Mouse (Mus musculus): ENCODE data around the gene Slc35a3.

DNA sequence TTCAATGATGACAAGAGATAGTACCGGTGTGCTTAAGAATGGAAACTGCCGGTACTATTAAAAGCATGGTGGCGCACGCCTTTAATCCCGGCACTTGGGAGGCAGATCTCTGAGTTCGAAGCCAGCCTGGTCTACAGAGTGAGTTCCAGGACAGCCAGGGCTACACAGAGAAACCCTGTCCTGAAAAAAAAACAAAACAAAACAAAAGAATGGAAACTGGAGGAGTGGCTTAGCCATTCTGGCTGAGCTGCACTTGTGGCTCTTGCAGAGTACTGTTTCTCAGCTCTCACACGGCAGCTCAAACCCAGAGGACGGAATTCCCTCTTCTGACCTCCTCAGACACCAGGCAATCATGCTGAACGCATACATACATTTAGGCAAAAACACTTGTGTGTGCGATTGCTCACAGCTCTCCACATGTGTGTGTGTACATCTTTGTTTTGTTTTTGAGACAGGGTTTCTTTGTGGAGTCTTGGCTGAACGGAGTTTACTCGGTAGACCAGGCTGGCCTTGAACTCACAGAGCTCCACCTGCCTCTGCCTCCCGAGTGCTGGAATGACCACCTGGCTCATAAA, 52.7 kb downstream of the Slc35a3 start:
- TF ChIP-seq CTCF (IDR thresholded peaks at IDR 0.05; ENCODE audit: borderline replicate concordance, extremely low read depth, insufficient read depth, insufficient read length) (no peak), POLR2A (IDR thresholded peaks at IDR 0.05; ENCODE audit: borderline replicate concordance, extremely low read depth, insufficient read depth, insufficient read length, poor library complexity, severe bottlenecking) (no peak)
